Mouse (Mus musculus): ENCODE measurements at regions not wholly inside any gene's neighbourhood (a gene's known extent, or its start where the extent isn't known, plus 50 kb on each side); places are given as distances from the start of the nearest gene placed in this dataset.

DNA sequence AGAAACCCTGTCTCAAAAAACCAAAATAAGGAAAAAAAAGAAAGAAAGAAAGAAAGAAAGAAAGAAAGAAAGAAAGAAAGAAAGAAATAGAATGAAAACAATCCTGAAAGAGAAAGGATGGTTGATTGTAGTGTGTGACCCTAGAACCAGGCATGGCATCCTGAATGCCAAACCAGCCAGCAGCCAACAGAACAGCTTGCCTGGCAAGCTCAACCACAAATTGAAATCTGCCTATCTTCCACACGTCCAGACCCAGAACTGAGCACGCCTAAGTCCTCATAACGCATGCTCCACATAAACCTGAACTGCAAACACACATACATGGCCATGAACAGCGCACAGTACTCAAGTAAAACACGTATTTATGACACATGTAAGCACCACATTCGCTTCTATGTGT, 247.9 kb downstream of the H2al1j start:
- DNase-seq, result no peak

DNA sequence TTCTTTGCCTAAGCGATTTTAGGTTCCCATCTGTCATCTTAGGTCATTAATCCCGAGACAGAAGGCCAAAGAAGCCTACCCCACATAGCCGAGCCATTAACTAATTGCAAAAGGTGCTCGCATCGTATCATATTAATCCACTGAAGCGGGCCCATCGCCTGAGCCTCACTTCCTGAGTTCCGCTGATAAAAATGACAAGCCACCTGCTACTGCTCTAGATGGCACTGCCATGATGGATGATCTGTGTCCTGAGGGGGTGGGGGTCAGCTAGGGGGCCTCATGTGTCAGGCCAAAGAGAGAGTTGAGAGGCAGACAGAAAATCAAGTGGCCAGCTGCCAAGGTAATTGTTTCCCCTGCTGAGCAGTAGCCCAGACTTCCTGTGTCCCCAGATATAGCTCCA, 248.7 kb downstream of the H2al1j start:
- DNase-seq, result no peak

DNA sequence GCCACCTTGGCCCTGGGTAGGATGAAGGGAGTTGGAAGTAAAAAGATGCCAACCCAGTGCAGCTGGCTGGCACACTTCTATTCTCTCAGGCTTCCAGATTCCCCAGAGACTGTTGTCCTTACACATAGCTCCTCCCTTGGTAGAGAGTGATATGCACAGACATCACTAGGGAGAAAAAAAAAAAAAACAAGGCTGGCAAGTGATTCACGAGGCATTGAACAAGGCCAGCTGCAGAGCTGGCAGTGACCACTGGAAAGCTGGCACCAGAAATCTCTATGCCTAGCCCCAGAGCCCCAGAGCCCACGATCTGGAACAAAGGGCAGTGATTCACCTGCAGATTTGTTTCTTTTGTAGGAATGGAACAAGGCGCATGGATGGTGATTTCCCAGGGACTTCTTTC, 249.7 kb downstream of the H2al1j start:
- DNase-seq, result no peak

DNA sequence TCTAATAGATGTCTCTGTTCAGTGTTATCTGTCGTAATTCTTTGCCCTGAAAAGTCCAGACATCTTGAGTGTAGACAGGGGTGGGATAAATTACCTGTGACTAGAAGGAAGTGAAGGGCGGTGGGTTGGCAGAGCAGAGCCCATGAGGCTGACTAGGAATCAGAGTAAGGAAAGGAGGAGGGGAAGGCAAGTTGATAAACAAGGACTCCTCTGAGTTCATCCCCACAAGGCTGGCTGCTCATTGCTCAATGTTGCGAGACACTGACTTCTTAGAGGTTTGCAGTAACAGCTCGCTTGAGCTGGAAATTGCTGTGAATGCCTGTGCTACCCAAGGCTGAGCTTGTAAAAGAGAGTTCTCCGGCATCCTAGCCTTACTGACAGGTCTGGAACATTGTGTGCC, 257.7 kb downstream of the H2al1j start:
- DNase-seq, result no peak

DNA sequence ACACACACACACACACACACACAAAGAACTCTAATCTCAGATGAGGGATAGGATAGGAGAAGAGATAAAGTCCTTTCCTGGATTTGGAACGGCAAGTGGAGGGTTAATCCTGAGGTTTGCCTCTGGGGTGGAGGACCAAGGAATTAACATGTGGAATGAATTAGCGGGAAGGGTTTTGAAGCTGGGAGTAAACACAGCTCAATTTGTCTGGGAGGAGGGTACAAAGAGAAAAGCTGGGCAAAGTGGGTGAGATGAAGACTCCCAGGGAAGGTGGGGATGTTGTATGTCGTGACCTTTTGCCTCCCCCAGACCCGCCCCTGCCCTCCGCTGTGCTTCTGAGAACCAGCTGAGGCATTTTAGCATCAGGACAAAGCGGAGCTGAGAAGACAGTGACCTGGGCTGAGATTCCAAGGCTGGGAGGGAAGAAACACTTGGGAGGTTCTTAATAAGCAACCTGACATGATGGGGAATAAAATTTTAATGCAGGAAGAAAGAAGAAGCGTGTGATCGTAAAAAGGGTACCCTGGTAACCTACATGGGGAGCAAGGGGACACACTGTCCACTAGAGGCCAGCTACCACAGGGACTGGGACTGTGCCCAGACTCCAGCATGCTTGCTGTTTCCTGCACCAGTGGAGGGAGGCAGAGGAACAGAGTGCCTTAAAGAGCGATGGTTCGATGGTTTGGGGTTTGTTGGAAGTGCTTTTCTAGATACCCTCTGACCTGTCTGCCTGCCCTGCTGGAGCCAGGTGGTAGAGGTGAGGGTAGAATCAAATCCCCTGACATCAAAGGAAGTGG, 264.0 kb downstream of the H2al1j start:
- no peak for DNase-seq

DNA sequence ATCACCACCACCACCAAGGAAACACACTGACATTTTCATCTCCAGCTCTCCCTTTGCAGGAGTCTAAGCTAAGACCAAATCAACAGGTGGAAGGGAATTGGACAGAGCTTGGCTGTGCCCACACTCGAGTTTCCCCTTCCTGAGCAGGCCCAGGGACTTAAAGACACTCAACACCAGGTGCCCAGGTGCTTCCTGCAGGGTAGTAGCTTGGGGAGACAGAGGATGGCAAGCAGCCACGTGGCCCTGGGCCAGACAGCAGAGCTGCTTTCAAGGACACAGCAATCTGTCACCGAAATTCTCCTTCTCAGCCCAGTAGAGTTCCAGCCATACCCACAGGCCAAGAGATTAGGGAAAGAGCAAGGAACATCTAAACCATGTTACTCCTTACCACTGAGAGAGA, 266.9 kb downstream of the H2al1j start:
- no peak for DNase-seq

DNA sequence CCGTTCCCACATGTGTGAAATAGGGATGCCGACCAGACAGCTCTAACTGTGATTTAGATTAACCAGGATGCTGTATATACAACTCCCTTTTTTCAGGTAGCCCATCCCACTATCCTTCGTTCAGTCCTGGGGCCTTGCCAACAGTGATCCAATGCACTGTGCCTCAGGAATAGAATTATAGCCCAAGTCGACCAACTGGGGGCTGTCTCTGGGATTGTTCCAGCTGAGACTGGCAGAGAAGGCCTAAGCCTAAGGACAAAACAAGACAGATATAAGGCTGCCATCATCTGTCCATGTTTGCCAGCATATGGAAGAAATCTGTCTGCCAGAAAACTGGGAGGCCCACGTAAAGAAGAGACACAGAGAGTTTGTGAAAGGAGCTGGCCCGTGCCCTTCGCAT, 269.9 kb downstream of the H2al1j start:
- no peak for DNase-seq

DNA sequence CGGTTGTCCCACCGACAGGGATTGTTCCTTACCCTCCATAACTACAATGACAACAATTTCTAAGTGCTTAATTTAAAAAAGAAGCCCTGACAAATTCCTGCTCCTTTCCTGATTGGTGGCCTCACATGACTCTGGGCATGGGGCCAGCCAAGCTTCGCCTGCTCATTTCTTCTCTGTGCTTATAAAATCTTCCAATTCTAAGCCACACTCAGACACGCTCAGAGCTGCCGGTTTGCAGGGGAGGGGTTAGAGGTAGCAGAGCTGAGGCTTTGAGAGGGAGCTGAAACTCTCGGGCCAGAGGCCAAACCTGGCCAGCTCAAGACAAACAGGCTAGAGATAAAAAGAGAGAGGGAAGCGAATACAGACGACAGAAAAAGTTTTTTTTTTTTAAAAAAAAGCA, 286.6 kb downstream of the H2al1j start:
- DNase-seq, result no peak

DNA sequence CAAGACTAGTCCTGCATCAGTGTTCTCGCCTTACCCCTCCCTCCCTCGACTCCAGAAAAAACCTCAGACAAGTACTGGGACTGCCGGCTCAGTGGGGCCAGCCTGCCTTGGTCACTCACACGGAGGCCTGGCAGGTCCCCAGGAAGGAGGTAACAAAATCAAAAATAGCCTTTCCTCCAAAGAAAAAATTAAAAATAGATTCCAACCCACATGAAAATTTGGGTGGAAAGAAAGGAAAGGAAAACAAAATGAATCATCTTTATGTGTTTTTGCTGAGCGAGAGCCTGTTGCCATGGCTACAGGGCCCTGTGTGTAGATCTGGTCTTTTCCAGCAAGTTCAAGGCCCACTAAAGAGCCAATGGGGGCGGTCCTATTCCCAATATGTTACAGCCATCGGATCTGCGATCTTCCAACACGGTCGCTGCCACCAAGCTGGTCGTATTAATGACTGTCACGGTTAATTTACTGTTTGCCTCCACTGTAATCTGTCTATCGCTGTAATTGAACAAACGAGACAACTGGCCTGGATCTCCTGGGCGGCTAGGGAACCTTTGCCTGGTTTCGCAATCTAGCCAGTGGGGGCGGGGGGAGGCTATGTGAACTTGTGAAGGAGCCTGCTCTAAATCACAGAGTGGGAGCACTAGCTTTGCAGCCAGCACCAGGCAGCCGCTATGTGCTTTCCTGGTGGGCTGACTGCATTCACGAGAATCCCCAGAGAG, 293.6 kb downstream of the H2al1j start:
- no peak for DNase-seq

DNA sequence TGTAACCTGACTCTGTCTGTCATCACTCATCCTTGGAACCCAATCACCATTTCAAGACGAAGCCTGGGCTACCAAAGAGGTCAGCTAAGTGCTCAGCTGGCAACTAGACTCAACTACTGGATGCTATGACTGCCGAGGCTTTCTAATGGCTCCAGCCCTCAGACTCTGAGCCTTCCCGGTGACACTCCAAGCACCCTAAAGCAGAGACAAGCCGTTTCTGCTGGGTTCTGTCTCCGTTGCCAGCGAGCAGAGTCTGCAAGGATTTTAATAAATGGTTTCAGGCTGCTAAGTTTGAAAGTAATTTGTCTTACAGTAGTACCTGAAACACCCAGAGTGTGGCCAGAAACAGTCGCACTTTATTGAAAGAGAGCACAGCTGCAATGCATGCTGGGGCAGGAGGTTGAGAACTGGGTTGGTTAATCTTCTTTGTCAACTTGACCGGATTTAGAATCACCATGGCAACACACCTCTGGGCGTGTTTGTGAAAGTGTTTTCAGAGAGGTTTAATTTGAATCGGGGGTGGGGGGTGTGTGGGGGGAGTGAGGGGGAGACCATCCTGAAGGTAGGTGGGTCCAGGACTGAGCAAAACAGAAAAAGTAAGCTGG, 298.8 kb downstream of the H2al1j start:
- no peak for DNase-seq

DNA sequence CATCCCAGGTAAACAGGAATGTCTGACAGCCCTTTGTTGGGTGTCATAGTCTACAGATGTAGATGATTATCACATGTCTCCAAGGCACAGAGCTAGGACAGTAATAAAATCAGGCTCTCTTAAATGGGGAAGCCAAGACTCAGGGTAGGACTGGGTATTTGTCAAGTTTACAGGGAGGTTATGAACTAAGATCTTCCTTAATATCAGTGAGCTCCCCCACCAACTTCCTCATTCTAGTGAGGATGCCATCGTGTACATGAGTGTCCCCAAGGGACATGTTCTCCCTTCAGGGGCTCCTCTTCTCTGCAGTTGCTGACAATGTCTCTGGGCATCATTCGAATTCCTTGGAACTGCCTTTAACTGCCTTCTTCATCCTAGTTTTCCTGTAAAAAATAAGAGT, 301.7 kb downstream of the H2al1j start:
- DNase-seq, result no peak

DNA sequence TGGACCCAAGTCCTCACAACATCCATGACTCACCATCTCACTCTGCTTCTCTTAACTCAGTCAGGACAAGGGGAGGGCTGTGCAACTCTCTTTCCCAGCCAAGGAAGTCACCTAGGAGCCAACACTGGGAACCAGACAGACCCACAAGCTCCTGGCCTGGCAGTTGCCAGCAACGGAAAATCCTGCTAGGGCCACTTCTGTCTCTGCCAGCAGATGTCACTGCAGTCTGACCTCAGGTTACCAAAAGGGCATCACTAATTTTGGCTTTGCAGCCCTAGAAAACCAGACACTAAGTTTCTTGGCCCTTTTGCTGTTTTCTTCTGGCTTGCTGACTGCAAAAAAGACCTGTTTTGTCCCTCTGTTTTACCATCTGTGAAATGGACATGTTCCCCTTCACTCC, 302.3 kb downstream of the H2al1j start:
- DNase-seq, result peak; percentile 50 to 57

DNA sequence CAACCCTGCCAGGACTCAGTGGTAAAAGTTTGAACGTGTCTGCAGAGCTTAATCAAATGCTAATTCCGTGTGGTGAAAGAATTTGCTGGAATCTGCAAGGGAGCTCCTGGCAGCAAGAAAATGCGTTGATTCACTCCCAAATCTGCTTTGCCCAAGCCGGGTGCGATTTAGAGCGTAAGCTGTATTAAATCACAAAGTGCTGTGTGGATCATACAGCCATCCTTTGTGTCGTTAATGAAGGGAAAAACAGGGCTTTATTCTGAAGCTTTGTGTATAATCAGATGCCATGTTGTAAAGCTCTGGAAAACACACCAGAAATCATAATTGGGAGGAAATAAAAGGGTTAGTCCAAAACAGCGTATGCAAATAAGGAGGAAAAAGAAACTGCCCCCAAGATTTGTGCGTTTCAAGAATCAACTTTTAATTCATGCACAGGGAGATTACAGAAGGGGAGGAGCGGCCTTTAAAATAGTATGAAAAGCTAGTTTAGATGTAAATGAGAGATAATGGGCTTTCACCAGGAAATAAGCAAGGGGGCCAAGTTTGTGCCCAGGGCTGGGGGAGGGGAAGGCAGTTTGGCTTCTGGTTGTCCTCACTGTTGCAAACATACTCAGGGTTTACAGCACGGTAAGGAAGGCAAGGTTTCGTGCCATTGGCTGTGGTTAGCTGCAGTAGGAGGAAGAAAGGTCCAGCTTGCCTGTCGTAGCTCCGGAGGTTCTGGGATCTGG, 303.7 kb downstream of the H2al1j start:
- peak; percentile 4 to 14 for DNase-seq

DNA sequence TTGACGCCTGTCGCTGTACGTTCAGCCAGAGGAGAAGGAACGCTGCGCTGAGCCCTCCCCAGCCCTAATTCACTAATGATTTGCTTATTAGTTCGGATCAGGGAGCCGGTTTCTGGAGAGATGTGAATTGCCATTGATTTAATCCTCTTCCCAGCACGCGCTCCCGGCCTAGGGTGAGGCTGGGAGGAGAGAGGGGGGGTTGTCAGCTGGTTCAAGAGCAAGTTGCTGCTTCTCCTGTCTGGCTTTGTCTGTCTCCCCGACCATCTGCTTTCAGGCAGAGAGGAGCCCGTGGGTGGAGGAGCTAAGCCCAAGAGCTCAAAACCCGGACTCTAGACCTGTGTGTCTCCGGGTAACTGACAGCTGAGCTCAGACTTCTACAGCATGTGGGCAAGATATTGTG, 304.4 kb downstream of the H2al1j start:
- peak in 1 of 2 experiments; percentile 5 for DNase-seq

DNA sequence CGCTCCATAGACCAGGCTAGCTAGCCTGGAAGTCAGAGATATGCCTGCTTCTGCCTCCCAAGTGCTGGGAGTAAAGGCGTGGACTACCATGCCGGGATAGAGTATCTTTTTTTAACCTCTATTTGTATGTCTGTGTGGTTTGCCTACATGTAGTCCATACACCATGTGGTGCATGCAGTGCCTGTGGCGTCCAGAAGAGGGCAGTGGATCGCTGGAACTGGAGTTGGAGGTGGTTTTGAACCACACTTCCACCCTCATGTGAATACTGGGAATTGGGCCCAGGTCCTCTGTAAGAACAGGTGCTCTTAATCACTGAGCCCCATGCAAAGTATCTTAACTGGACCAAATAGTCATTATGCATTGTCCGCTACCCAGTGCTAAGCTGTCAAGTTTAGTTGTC, 306.2 kb downstream of the H2al1j start:
- DNase-seq, result peak; percentile 48 to 62

DNA sequence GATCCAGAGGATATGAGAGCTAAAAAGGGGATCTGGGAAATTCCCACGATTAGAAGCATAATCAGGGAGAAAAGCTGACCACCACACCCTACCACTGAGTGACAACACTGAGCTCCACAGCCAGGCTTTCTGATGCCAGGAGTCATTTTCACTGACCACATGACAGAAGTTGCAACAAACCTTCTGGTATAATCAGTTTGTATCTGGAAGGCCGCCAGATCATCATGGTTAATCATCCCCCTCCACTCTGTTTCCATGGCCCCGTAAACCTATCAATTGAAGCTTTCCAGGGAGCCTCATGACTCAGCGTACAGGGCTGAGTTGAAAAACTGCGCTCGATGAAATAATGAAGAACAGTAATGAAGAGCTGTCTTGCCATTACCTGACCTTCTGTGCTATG, 316.9 kb downstream of the H2al1j start:
- no peak for DNase-seq

DNA sequence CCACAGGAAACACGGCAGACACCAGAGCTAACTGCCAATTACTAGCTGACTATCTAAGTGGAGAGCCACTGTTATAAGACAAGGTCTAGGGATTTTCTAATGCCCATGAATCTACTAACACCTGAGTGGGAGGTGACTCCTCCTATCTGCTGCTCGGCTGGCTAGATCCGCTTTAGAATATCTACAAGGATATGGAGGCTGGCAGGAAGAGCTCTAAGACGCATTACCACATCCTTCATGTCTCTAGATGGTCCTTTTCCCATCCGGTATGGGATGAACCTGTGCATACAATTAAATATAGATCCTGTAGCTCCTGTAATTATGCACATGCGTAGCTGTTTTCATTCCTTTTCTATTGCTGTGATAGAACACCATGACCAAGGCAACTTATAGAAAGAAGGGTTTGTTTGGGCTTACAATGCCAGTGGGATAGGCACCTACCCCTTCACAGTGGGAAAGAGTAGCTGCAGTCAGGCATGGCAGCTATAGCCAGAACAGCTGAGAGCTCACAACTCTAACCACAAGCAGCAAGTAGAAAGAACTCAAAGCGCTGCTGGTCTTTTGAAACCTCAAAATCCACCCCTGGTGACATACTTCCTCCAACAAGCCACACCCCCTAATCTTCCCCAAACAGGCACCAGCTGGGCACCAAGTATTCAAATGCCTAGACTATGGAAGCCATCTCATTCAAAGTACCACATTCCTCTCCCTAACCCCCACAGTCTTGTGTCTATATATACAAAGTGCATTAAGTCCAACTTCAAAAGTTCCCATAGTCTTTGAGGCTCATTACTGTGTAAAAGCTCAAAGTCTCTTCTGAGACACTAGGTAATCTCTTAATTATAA, 319.3 kb downstream of the H2al1j start:
- peak in 1 of 2 experiments; percentile 27 for DNase-seq

DNA sequence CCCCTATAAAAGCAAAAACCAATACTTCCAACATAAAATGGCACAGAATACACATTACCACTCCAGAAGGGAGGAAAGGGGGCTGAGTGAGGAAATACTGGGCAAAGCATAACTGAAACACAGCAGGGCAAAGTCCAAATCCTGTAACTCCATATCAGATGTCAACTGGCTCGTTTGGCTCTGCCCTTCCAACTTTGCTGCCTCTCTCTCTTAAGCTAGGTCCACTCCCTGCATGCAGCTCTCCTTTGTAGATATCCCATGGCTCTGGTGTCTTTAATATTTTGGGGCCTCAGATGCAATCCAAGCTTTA, 319.9 kb downstream of the H2al1j start:
- DNase-seq, result no peak

DNA sequence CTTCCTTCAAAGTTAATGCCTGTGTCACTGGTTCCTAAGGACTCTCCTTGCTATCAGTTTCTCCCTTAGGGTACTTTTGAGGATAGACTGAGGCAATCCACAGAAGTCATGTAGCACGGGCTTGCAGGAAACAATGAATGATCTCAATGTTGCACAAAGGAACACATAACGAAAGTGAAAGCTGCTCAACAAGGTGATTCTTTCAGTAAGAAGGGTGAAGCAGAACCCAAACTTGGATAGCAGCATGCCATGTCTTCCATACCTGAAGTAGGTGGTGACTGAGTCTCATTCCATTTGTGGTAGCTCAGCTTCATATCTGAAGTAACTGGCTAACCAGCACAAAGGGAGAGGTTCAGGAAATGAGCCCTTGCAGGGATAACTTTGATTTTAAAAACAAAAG, 325.7 kb downstream of the H2al1j start:
- no peak for DNase-seq

DNA sequence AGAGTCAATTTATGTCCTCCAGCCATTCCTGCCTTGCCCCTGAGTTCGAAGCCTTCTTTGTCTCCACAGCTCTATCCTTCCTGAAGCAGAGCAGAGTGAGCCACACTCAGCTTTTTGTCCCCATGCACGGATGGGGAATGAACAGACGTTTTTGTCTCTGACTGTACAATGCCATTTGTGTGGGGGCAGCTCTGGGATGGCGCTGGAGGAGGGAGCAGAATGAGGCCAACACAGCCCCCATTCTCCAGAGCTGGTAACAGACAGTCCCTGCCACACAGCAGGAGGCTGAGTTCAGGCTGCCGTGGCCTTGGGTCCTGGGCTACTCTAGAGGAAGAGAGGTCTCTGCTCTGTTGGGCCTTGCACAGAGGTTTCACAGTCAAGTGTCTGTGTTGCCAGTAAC, 327.4 kb downstream of the H2al1j start:
- DNase-seq, result no peak

DNA sequence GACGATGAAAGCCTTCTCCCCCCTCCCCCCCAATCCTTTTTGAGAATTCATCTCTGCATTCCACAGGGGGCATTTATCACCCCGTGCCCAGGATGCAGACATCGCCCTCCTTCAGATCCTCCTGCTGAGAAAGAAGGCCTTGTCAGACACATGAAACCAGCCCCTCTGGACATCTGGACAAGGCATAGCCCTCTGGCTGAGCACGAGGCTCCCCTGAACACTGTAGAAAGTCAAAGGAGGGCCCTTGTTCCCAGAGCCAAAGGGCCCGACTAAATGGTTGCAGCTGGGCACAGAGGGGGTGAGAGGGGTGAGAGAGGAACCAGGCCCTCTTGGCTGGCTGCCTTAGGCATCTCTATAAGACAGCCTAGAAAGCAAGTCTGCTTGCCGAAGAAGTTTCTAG, 327.8 kb downstream of the H2al1j start:
- DNase-seq, result no peak

DNA sequence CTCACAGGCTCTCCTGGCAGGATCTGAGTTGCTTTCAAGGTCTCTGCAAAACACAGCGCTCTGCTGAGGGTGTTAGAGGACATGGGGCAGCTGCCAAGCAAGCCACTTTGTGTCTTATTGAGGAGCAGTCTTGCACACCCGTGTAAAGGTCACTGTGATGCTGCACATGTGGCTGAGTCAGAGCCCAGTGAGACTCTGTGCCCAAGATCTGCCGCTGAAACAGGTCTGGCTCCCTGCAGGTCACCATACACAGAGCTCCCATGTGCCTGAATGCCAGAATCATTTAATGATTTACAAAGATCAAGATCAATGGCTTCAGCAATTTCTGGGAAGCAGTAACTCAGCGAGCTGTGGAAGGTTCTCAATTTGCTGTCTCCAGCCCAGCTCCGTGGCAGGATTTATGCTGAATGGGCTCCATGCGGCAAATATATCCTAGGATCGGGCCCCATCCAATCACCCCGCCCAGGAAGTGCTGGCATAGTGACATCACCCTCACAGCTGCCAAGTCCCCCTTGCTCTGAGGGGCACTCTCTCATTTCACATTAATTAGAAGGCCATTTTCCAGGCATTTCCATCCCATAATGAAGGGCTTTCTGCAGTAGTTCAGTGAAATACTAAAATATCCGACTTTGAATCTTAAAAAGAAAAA, 330.1 kb downstream of the H2al1j start:
- no peak for DNase-seq
